Mouse (Mus musculus) mesoderm, embryonic 11.5 days (tissue): ENCODE data around the gene Vkorc1.
"Not testable (repeated sequence)": the region's sequence is repeated elsewhere in the genome, so short reads cannot be mapped to it uniquely, and the experiment has no call there.

Source experiments
- DNase-seq: peaks from one replicate; pipeline ENCODE4 v3.0.0-alpha.2; 2012; ENCODE audit warnings: low read depth, low spot score

Vkorc1 gene

GRCm38 (mm10) chr7:127895442-127895841 is at the start of gene Vkorc1, which contains the start of gene Gm21974:
Vkorc1 (minus strand) TSS chr7:127895617.
Gm21974 (minus strand) TSS chr7:127895454.
- DNase-seq: peak; percentile 96

DNA sequence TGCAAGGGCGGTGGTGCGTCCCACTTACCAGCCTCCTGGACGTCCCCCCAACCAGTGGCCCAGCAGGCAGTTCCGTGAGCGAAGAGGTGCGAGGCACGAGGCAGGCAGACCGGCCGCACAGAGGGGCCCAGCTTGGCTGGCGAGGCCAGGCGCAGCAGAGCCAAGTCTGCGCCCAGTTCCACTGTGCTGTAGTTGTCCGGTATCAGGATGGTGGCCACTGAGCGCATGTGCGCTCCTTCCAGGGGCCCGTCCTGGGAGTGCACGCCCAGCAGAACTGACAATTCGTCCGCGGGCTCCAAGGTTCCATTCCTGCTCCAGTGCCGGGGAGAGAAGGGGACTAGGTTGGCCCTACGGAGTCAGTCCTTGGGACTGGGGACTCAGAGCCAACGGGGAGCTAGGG is 49.2 kb upstream of the Vkorc1 start:
- no peak for DNase-seq

DNA sequence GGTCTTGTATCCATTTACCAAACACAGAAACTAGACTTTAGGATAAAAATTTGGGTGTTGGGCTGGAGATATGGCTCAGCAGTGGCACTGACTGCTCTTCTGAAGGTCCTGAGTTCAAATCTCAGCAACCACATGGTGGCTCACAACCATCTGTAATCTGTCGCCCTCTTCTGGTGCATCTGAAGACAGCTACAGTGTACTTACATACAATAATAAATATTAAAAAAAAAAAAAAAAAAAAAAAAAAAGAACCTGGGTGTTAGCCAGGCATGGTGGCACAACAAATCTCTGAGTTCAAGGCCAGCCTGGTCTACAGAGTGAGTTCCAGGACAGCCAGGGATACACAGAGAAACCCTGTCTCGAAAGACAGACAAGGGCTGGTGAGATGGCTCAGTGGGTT is 46.7 kb upstream of the Vkorc1 start:
- not testable (repeated sequence) for DNase-seq

DNA sequence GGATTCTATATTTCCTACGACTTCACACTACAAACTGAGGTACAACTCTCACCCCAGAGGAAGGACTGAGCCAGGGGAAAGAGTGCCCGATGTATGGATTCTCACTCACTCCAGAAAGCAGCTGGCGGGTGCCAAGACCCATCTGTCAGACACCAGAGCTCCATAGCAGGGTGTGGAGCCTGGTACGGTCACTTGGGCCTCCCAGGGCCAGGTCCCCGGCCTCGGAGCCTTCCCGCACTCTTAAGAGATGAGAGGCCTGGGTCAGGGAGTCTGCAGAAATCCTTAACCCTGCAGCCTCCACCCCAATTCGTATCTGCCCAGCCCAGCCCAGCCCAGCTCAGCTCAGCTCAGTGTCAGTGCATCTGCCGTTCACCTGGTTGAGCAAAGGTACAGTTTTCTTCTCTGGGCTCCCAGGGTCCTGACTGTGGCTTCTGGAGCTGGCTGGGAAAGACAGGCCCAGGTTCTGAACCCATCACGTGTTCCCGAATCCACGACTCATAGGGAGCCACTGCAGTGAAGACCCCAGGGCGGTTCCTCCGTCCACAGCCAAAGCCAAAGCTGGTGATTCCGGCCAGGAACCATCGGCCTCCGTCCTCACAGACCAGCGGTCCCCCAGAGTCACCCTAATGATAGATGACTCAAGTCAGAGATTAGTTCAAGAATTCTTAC is 40.9 kb upstream of the Vkorc1 start:
- no peak for DNase-seq

DNA sequence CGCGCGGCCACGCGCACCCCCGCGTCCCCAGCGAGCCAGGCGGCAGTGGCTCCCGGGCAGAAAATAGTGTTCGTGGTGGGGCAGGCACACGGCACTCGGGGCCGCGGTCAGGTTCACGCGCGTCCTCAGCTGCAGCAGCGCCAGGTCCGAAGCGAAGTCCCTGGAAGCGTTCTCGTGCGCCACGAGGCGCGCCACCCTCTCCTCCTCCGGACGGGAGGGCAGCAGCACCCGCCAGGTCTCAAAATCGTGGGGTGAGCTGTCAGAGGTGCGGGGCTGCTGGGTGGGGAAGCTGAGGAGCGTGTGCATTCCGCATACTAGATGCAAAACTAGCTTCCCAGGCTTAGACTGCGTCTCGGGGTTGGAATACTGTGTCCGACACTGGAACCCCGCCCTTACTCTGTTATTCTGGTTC is 40.3 kb upstream of the Vkorc1 start:
- no peak for DNase-seq

DNA sequence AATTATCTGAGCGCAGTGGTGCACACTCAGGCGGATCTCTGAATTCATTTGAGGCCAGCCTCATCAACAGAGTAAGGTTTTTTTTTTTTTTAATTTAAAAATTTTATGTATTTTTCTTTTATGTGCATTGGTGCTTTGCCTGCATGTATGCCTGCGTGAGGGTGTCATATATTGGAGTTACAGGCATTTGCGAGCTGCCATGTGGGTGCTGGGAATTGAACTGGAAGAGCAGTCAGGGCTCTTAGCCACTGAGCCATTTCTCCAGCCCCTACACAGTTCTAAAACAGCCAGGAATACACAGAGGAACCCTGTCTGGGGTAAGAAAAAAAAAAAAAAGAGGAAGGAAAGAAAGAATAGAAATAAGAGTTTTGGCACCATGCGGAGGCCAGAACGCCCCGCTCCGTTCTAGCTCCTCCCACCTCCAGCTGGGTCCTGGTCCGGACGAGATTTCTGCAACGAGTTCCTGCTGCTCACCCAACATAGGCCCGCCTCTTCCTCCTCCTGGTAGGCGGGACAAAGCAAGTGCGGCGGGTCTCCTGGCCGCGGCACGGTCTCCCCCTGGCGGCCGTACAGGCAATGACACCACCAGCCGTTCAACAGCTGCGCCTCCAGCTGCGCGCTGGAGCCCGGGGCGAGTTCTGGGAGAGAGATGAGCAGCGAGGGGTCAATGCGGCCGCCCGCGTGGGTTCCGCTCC is 39.8 kb upstream of the Vkorc1 start:
- peak; percentile 96 for DNase-seq

- DNase-seq: no peak
These were observed 38.7 kb upstream of the Vkorc1 start for GRCm38 (mm10) chr7:127934075-127934474.

GRCm38 (mm10) chr7:127932273-127933031 is 37.0 kb upstream of the Vkorc1 start:
- DNase-seq: peak; percentile 38

DNA sequence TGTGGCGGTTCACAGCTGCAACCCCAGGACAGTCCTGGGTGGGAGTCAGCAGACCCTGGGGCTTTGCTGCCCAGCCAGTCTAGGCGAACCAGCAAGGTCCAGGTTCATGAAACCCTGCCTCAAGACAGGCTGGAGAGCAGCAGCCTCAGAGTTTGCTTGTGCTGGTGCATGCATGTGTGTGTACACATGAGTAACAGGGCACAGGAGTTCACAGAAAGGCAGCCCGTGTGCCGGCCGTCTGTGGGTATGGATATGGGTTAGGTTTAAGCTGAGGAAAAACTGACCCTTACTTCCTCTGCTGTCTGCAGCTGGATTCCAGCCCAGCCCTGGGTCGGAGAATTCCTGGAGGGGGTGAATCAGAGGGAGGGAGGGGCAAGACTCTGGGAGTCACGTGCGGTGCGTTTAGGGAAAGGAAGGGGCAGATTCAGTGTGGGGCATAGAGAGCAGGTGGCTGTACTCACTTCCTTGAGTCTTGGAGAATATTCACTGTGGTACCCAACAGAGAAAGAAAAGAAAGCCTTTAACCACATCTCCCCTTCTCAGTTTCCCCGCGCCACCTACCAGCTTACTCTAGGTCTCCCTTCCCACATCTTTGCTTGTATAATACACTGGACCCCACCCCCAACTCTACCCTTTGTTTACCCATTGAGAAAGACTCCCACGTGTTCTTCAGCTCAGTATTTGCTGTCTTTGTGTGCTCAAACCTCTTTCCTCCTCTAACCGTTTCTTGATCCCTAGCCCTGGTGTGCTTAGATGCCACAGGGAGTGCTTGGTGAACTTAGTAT is 36.1 kb upstream of the Vkorc1 start:
- DNase-seq: no peak

DNA sequence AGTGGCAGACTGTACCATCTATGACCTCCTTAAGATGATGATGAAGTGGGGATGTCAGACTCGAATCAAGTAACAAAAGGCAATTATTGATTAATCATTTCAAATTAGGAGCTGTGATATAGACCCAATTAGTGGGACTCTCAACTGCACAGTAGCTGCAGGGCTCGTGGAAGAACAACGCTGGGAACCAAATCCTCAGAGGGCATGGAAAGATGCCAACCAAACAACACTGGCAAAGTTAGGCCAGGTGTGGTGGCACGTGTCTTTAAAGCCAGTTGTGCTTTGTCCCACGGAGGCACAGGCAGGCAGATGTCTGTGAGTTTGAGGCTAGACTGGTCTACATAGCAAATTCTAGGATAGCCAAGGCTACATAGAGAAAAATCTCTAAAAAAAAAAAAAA is 35.2 kb upstream of the Vkorc1 start:
- DNase-seq: no peak

GRCm38 (mm10) chr7:127929923-127930322 is 34.5 kb upstream of the Vkorc1 start, which contains the start of gene Prss8:
Prss8 (minus strand) TSS chr7:127930104.
- no peak for DNase-seq

- DNase-seq: no peak
These were observed 33.2 kb upstream of the Vkorc1 start for GRCm38 (mm10) chr7:127928596-127928995.

GRCm38 (mm10) chr7:127927726-127928125 is 32.3 kb upstream of the Vkorc1 start:
- DNase-seq: no peak

DNA sequence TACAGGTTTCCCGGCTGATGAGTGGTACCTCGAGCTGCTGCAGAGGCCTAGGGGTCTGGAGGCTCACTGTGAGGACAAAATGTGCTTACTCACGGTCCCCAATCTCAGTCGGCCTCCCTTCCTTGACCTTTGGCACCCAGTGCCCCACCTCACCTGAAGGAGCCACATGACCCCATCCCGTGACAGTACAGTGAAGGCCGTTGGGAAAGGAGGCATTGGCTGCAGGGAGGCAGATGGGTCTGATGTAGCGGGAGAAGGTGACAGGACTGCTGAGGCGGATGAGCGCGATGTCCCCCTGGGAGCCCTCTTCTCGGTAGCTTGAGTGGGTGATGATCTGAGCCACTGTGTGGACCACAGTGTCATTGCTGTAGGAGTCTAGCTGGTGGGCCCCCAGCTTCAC is 31.4 kb upstream of the Vkorc1 start:
- DNase-seq: no peak

DNA sequence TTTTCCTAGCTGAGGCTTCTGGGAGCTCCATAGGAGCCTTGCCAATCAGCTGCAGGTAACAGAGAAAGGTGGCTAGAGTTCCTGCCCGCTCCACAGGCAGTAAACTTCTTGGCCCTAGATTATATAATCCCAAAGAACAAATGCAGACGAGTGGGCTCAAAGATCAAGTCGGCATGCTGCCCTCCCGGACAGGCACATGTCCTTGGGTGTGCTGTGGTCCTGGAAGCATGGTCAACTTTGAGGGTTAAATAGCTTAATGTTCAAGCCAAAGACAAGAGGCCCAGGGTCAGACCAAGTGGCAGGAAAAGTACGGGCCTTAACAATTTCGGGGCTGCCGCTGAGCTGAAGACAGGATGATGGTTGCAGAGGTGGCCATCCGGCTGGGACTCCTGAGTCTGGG is 30.6 kb upstream of the Vkorc1 start:
- no peak for DNase-seq

GRCm38 (mm10) chr7:127925252-127925651 is 29.8 kb upstream of the Vkorc1 start:
- DNase-seq: no peak

DNA sequence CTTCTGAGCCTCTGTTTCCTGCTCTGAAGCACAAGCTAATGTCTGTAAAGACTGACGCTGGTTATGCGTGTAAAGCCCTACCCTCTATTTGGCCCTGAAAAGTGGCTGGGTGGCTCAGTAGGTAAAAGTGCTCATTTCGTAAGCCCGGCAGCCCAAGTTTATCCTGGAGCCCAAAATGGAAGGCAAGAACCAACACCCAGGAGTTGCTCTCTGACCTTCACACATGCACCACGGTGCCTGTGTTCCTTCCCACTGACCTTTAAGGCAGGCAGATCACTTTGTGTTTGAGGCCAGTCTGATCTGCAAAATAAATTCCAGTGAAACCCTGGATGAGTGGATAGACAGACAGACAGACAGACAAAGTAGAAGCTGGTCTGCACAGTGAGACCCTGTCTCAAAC is 28.3 kb upstream of the Vkorc1 start:
- no peak for DNase-seq

GRCm38 (mm10) chr7:127922451-127923275 is 27.2 kb upstream of the Vkorc1 start:
- DNase-seq: no peak

DNA sequence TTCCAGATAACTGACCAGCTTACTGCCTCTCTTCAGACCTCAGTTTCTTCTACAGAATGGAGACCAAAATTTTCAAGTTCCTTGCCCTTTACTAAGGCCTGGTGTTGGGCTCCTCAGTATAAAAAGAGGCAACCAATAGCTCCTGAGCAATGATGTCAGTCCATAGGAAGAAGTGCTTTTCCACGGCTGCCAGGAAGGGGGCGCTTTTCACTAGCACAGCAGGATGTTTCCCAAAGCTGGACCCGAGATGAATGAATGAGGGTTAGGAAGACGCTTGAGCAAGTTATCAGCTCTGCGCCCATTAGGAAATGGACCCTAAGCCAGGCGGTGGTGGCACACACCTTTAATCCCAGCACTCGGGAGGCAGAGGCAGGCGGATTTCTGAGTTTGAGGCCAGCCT is 26.1 kb upstream of the Vkorc1 start:
- peak; percentile 30 for DNase-seq

DNA sequence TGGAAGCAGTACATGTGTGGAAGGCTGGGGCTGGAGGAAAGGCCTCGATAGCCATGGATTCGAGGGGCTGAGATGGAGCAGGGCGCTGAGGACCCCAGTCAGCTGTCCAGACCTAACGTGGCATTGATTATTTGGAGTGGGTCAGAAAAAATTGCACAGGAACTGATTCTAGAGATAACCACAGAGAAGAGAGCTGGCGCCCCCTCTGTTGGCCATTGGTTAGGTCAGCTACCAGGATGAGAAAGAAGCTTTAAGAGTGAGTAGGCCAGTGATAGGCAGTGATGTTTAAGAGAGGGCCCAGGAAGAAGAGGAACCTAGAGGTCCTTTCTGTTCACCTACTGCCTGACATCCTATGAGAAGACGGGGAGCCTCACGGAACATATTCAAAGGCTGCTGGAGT is 23.9 kb upstream of the Vkorc1 start:
- DNase-seq: no peak

DNA sequence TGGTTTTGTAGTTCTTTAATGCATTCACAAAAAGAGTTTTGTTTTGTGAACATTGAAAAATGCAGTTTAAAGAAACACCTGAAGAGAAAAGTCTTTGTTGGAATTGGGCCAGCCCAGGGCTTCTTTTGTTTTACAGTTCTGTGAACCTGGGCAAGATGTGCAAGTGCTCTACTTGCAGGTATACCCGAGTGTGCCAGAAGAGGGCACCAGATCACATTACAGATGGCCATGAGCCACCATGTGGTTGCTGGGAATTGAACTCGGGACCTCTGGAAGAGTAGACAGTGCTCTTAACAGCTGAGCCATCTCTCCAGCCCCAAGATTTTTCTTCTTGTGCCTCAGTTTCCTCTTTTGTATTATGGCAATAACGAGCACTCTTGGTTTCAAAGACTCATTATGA is 22.8 kb upstream of the Vkorc1 start:
- DNase-seq: peak; percentile 52
